Comparison of ENCODE assay signal across 23 mouse cellular contexts in the genomic region with DNA sequence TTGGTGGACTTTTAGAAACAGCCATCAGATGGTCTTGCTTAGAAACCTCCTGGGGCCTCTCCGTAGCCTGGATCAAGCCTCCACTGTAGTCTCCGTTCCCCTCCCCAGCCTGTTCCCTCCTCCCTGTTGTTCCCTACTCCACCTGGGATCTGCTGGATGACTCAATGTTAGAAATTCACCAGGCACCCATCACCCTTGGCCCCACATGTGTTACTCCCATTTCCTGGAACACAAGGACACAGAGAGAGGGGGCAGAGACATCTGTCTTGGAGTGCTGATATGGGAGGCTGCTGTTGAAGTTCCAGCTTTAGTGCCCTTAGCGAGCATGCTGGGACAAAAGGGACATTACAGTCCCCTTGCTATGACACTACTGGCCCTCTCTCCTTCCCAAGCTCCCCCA.
A peak's percentile ranks its signal among the peaks of the same experiment; 100 is the strongest.
DNase-seq lines count a peak whose midpoint lies in the region; ATAC-seq and TF ChIP-seq lines count a peak whose summit lies in the region.
"Had no signal": no experiment of that assay in that cellular context is flagged by ENCODE, and none has a peak within 500 bp of the region (broad histone marks: within the 10 kb centered on the region; RNA-seq: fewer than 3 reads in every experiment).

No protein-coding gene starts in this region.

- 56% methylated on average over 3 of the region's 3 CpGs for WGBS in lung, embryonic 16.5 days
- 77% methylated on average over 3 of the region's 3 CpGs for WGBS in lung, adult 2 months
- WGBS in intestine, postnatal 0 days, result 62% methylated on average over 3 of the region's 3 CpGs
- WGBS in forebrain, postnatal 0 days, result 84% methylated on average over 3 of the region's 3 CpGs

- peaks cover 4% of the 10 kb centered on the region for H3K27me3 ChIP-seq in lung, embryonic 16.5 days (ENCODE audit: control insufficient read depth, insufficient read depth, low read depth, low read length)
- H3K27me3 ChIP-seq in intestine, postnatal 0 days (replicated peaks; ENCODE audit: control insufficient read depth, insufficient read depth, low read length), result no peaks in the 10 kb centered on the region; the same call in 1 of the 2 replicates
- no peaks in the 10 kb centered on the region for H3K27me3 ChIP-seq in forebrain, postnatal 0 days (ENCODE audit: insufficient read depth, low read length)
- H3K27me3 ChIP-seq: neural tube, embryonic 12.5 days had no signal

- no peak overlapping the region for H3K27ac ChIP-seq in lung, embryonic 16.5 days (ENCODE audit: low read length)
- H3K27ac ChIP-seq in intestine, postnatal 0 days (ENCODE audit: low read depth, low read length), result no peak overlapping the region
- H3K27ac ChIP-seq in forebrain, postnatal 0 days (ENCODE audit: low read depth, low read length), result no peak overlapping the region
- H3K27ac ChIP-seq: heart, adult 2 months; heart, embryonic 13.5 days; hindbrain, embryonic 13.5 days; limb, embryonic 15.5 days; midbrain, embryonic 15.5 days; neural tube, embryonic 12.5 days had no signal

- 0 out of 2 replicates have a peak, but pooled peaks cover 3% of the 10 kb centered on the region for H3K4me1 ChIP-seq in lung, embryonic 16.5 days (replicated peaks; ENCODE audit: control insufficient read depth, insufficient read depth, low read length)
- no peaks in the 10 kb centered on the region for H3K4me1 ChIP-seq in lung, adult 2 months (ENCODE audit: control insufficient read depth, insufficient read depth, low read length)
- no peaks in the 10 kb centered on the region for H3K4me1 ChIP-seq in intestine, postnatal 0 days (replicated peaks; ENCODE audit: control insufficient read depth, insufficient read depth, low read length)
- no peaks in the 10 kb centered on the region for H3K4me1 ChIP-seq in forebrain, postnatal 0 days (ENCODE audit: insufficient read depth)
- H3K4me1 ChIP-seq: hindbrain, embryonic 13.5 days; midbrain, embryonic 15.5 days; neural tube, embryonic 12.5 days had no signal

- no peaks in the 10 kb centered on the region for H3K36me3 ChIP-seq in lung, embryonic 16.5 days (ENCODE audit: control insufficient read depth, insufficient read depth, low read length)
- H3K36me3 ChIP-seq in intestine, postnatal 0 days (ENCODE audit: control insufficient read depth, insufficient read depth), result no peaks in the 10 kb centered on the region
- no peaks in the 10 kb centered on the region for H3K36me3 ChIP-seq in forebrain, postnatal 0 days (ENCODE audit: insufficient read depth)
- H3K36me3 ChIP-seq: heart, embryonic 13.5 days; hindbrain, embryonic 13.5 days; limb, embryonic 15.5 days; midbrain, embryonic 15.5 days; neural tube, embryonic 12.5 days had no signal

- H3K9me3 ChIP-seq in lung, embryonic 16.5 days (ENCODE audit: control insufficient read depth, low read length), result no peaks in the 10 kb centered on the region
- no peaks in the 10 kb centered on the region for H3K9me3 ChIP-seq in intestine, postnatal 0 days (ENCODE audit: control insufficient read depth)
- H3K9me3 ChIP-seq in forebrain, postnatal 0 days (ENCODE audit: low read length), result no peaks in the 10 kb centered on the region
- H3K9me3 ChIP-seq: heart, embryonic 13.5 days; hindbrain, embryonic 13.5 days; limb, embryonic 15.5 days; midbrain, embryonic 15.5 days; neural tube, embryonic 12.5 days had no signal

- no peak for TF ChIP-seq CTCF in lung, adult 2 months (IDR thresholded peaks at IDR 0.05; ENCODE audit: insufficient read depth, low read length)
- TF ChIP-seq CTCF in intestine, postnatal 0 days (IDR thresholded peaks at IDR 0.05; ENCODE audit: low read depth), result no peak
- no peak for TF ChIP-seq CTCF in forebrain, postnatal 0 days (IDR thresholded peaks at IDR 0.05; ENCODE audit: low read depth)

- H3K4me2 ChIP-seq in lung, embryonic 16.5 days (ENCODE audit: low read depth, low read length), result no peak overlapping the region
- no peak overlapping the region for H3K4me2 ChIP-seq in intestine, postnatal 0 days (replicated peaks; ENCODE audit: low read depth)
- H3K4me2 ChIP-seq in forebrain, postnatal 0 days (ENCODE audit: low read depth), result no peak overlapping the region
- H3K4me2 ChIP-seq: heart, embryonic 13.5 days; hindbrain, embryonic 13.5 days; limb, embryonic 15.5 days; midbrain, embryonic 15.5 days; neural tube, embryonic 12.5 days had no signal

- DNase-seq in kidney, adult 11 months, result peak; percentile 13
- no peak for DNase-seq in kidney, postnatal 14 days
- DNase-seq in lung, adult 2 months, result no peak
- no peak for DNase-seq in forebrain, postnatal 0 days
- DNase-seq: cerebellum, adult 11 months; cerebellum, adult 9-11 months; gastrocnemius, postnatal 36 days; heart, adult 2 months; kidney, postnatal 36 days; lung, adult 18-20 months; lung, postnatal 4 days; right cerebral cortex, postnatal 14 days; spleen, adult 18-20 months; thymus, postnatal 4 days had no signal

- 0 out of 2 replicates have a peak, but pooled peaks have one; percentile 13 for ATAC-seq in lung, embryonic 16.5 days (ENCODE audit: low read depth)
- ATAC-seq in intestine, postnatal 0 days, result peak; percentile 78
- no peak for ATAC-seq in frontal cortex, adult (ENCODE audit: low TSS enrichment)
- no peak for ATAC-seq in forebrain, postnatal 0 days
- ATAC-seq: CD4-positive, CD25-positive, alpha-beta regulatory T cell, adult 4 months; midbrain, embryonic 15.5 days had no signal

- TF ChIP-seq POLR2A in lung, adult 2 months (IDR thresholded peaks at IDR 0.05; ENCODE audit: borderline replicate concordance, extremely low read depth, low read depth, low read length), result no peak

- no peak overlapping the region for H3K4me3 ChIP-seq in lung, embryonic 16.5 days (ENCODE audit: low read length)
- H3K4me3 ChIP-seq in lung, adult 2 months (replicated peaks; ENCODE audit: extremely low read depth, low read depth, low read length), result no peak overlapping the region
- no peak overlapping the region for H3K4me3 ChIP-seq in intestine, postnatal 0 days (ENCODE audit: low read depth, low read length)
- H3K4me3 ChIP-seq in forebrain, postnatal 0 days (ENCODE audit: low read depth, low read length), result no peak overlapping the region
- H3K4me3 ChIP-seq: heart, adult 2 months; heart, embryonic 13.5 days; hindbrain, embryonic 13.5 days; limb, embryonic 15.5 days; midbrain, embryonic 15.5 days; neural tube, embryonic 12.5 days had no signal

- no peak overlapping the region for H3K9ac ChIP-seq in lung, embryonic 16.5 days (ENCODE audit: low read length)
- H3K9ac ChIP-seq in intestine, postnatal 0 days (ENCODE audit: low read depth, low read length), result no peak overlapping the region
- H3K9ac ChIP-seq in forebrain, postnatal 0 days, result no peak overlapping the region
- H3K9ac ChIP-seq: heart, embryonic 13.5 days; hindbrain, embryonic 13.5 days; limb, embryonic 15.5 days; midbrain, embryonic 15.5 days; neural tube, embryonic 12.5 days had no signal

Comparison
In these comparisons a context has a peak if more than half of its experiments do, and no peak if none do; other contexts are left out.
1. ATAC-seq: peak in lung, embryonic 16.5 days (single experiment) and intestine, postnatal 0 days (single experiment); none in frontal cortex, adult (single experiment) and forebrain, postnatal 0 days (single experiment).